Mouse (Mus musculus): ENCODE measurements around the gene Gm20388. TPM values are rescaled to one million over a fixed set of nuclear protein-coding genes. Genes with fewer than 3 reads are reported as not detected.

Gm20388 gene
- polyA plus RNA-seq, 1 experiment from 2014 or later: not detected

DNA sequence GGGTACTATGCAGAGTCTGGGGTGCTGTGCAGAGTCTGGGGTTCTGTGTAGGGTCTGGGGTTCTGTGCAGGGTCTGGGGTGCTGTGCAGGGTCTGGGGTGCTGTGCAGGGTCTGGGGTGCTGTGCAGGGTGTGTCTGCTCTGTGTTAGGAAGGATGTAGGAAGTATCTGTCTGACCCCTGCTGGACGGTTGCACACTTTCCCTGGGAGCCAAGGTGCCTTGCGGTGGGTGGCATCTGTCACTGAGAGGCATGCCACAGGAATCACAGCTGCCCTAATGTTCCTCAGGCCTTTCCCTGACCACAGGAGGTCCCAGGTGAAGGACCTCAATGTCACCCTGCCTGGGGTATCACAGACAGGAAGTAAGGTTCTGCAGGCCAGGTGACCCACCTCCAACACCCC lies 595.9 kb downstream of the Gm20388 start:
- no peak overlapping the region for H3K4me2 ChIP-seq
- H3K4me3 ChIP-seq: no peak overlapping the region
- no peak overlapping the region; the same call in 1 of the 2 replicates for H3K27ac ChIP-seq
- ATAC-seq: no peak
- 53% methylated on average over 2 of the region's 2 CpGs for WGBS (ENCODE audit: insufficient replicate concordance)
- no peaks in the 10 kb centered on the region for H3K9me3 ChIP-seq (replicated peaks)
- H3K36me3 ChIP-seq: peaks cover 30% of the 10 kb centered on the region
- H3K27me3 ChIP-seq (replicated peaks): no peaks in the 10 kb centered on the region
- no peak overlapping the region for H3K9ac ChIP-seq
- H3K4me1 ChIP-seq: peaks cover 100% of the 10 kb centered on the region

- no peak for ATAC-seq
- Histone ChIP-seq H3K4me3 (no peak overlapping the region), H3K27me3 (replicated peaks) (no peaks in the 10 kb centered on the region), H3K36me3 (peaks cover 38% of the 10 kb centered on the region), H3K9ac (no peak overlapping the region), H3K4me2 (no peak overlapping the region), H3K4me1 (peaks cover 100% of the 10 kb centered on the region), H3K9me3 (replicated peaks) (no peaks in the 10 kb centered on the region), H3K27ac (no peak overlapping the region)
- 86% methylated on average over 9 of the region's 9 CpGs for WGBS (ENCODE audit: insufficient replicate concordance)
Observed at GRCm38 (mm10) chr8:120507290-120507689, 596.6 kb downstream of the Gm20388 start.

GRCm38 (mm10) chr8:120509136-120510034 lies 598.7 kb downstream of the Gm20388 start:
- Histone ChIP-seq H3K9me3 (replicated peaks) (no peaks in the 10 kb centered on the region), H3K4me1 (peaks cover 100% of the 10 kb centered on the region), H3K4me2 (peak overlapping the region; percentile 63), H3K4me3 (peak overlapping the region; percentile 35), H3K27ac (peak overlapping the region; percentile 69), H3K9ac (peak overlapping the region; percentile 49), H3K27me3 (replicated peaks) (no peaks in the 10 kb centered on the region), H3K36me3 (peaks cover 58% of the 10 kb centered on the region)
- WGBS (ENCODE audit: insufficient replicate concordance): 13% methylated on average over 21 of the region's 21 CpGs
- ATAC-seq: peak; percentile 73

- Histone ChIP-seq H3K4me1 (peaks cover 100% of the 10 kb centered on the region), H3K27ac (peak overlapping the region; percentile 69)
- WGBS (ENCODE audit: insufficient replicate concordance): 10% methylated on average over 6 of the region's 6 CpGs
Observed at GRCm38 (mm10) chr8:120510035-120510416, 599.4 kb downstream of the Gm20388 start.

GRCm38 (mm10) chr8:120510863-120511457 lies 600.3 kb downstream of the Gm20388 start:
- Histone ChIP-seq H3K9ac (0 out of 2 replicates have a peak overlapping the region, but pooled peaks have one; percentile 25), H3K4me3 (no peak overlapping the region), H3K4me1 (peaks cover 100% of the 10 kb centered on the region), H3K36me3 (peaks cover 64% of the 10 kb centered on the region), H3K9me3 (replicated peaks) (no peaks in the 10 kb centered on the region), H3K27ac (peak overlapping the region; percentile 46), H3K27me3 (replicated peaks) (no peaks in the 10 kb centered on the region), H3K4me2 (no peak overlapping the region; the same call in 1 of the 2 replicates)
- WGBS (ENCODE audit: insufficient replicate concordance): 29% methylated on average over 5 of the region's 5 CpGs
- ATAC-seq: no peak

More at GRCm38 (mm10) chr8:120510035-120510416, 599.4 kb downstream of the Gm20388 start:
- H3K4me2 ChIP-seq: peak overlapping the region; percentile 63
- 0 out of 2 replicates have a peak overlapping the region, but pooled peaks have one; percentile 25 for H3K9ac ChIP-seq
- H3K4me3 ChIP-seq: no peak overlapping the region
- no peaks in the 10 kb centered on the region for H3K9me3 ChIP-seq (replicated peaks)
- no peaks in the 10 kb centered on the region for H3K27me3 ChIP-seq (replicated peaks)
- H3K36me3 ChIP-seq: peaks cover 64% of the 10 kb centered on the region
- 0 out of 2 replicates have a peak, but pooled peaks have one; percentile 16 for ATAC-seq

DNA sequence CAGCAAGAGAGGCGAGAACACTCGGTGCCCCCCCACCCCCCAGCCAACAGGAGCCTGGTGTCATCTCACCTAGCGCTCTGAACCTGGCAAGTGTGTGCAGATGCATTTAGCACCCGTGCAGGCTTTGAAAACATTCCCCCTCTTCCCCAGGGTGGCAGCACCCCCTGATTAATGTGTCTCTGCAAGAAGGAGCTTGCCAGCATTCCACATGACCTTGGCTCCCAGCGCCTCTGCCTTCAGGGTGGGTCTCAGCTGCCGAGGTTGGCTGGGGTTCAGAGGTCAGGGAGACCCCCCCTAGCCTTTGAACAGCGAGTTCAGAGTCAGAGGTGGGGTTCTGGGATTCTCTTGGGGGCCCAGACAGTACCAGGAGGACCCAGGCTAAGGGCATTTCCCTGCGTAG lies 601.1 kb downstream of the Gm20388 start:
- H3K4me3 ChIP-seq: no peak overlapping the region
- H3K36me3 ChIP-seq: peaks cover 60% of the 10 kb centered on the region
- no peak overlapping the region for H3K9ac ChIP-seq
- WGBS (ENCODE audit: insufficient replicate concordance): 57% methylated on average over 8 of the region's 8 CpGs
- no peak for ATAC-seq
- H3K4me2 ChIP-seq: no peak overlapping the region
- H3K4me1 ChIP-seq: peaks cover 100% of the 10 kb centered on the region
- no peaks in the 10 kb centered on the region for H3K9me3 ChIP-seq (replicated peaks)
- H3K27me3 ChIP-seq (replicated peaks): no peaks in the 10 kb centered on the region
- 0 out of 2 replicates have a peak overlapping the region, but pooled peaks have one; percentile 46 for H3K27ac ChIP-seq

DNA sequence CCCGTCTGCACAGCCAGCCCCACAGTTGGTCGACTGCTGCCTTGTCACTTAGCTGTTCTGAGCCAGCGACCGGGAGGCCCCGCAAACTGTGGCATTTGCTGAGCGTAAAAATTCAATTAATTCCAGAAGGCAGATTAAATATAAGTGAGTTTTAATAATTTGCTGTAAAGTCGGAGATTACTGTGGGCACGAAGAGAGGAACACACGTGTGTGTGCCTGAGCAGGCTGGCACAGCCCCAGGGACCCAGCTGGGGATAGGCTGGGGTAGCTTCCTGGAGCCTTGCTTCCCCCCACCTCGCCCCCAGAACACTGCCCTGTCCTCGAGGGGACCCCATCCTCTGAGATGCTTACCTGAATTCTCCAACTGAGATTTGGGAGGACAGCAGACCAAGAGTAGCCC lies 601.7 kb downstream of the Gm20388 start:
- no peak for ATAC-seq
- Histone ChIP-seq H3K4me3 (no peak overlapping the region), H3K9me3 (replicated peaks) (no peaks in the 10 kb centered on the region), H3K4me2 (no peak overlapping the region), H3K36me3 (peaks cover 54% of the 10 kb centered on the region), H3K27me3 (replicated peaks) (no peaks in the 10 kb centered on the region), H3K4me1 (peaks cover 100% of the 10 kb centered on the region), H3K27ac (peak overlapping the region; percentile 15; the same call in 1 of the 2 replicates), H3K9ac (no peak overlapping the region)
- 73% methylated on average over 11 of the region's 11 CpGs for WGBS (ENCODE audit: insufficient replicate concordance)

DNA sequence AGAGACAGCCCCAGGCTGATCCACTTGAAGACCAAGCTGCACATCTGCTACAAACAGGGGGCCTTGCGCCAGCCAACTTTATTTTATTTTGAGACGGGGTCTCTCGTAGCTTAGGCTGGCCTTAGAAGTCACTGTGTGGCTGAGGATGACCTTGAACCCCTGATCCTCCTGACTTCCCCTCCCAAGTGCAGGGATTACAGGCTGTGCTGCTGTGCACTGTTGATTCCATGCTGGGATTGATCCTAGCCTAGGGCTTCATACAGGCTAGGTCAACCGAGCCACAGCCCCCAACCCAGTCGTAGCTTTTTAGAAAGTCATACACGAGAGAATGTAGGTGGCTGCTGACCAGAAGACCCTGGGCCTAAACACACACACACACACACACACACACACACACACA lies 602.5 kb downstream of the Gm20388 start:
- Histone ChIP-seq H3K27me3 (replicated peaks) (no peaks in the 10 kb centered on the region), H3K9ac (peak overlapping the region; percentile 1; the same call in 1 of the 2 replicates), H3K4me2 (peak overlapping the region; percentile 27), H3K4me1 (peaks cover 100% of the 10 kb centered on the region), H3K4me3 (no peak overlapping the region), H3K27ac (peak overlapping the region; percentile 38; the same call in 1 of the 2 replicates), H3K9me3 (replicated peaks) (no peaks in the 10 kb centered on the region), H3K36me3 (peaks cover 52% of the 10 kb centered on the region)
- WGBS (ENCODE audit: insufficient replicate concordance): 66% methylated on average over 6 of the region's 6 CpGs
- no peak for ATAC-seq

GRCm38 (mm10) chr8:120513638-120514461 lies 603.2 kb downstream of the Gm20388 start:
- Histone ChIP-seq H3K36me3 (peaks cover 52% of the 10 kb centered on the region), H3K9me3 (replicated peaks) (no peaks in the 10 kb centered on the region), H3K4me1 (peaks cover 100% of the 10 kb centered on the region), H3K4me3 (no peak overlapping the region), H3K27ac (peak overlapping the region; percentile 38), H3K27me3 (replicated peaks) (no peaks in the 10 kb centered on the region), H3K4me2 (peak overlapping the region; percentile 27), H3K9ac (no peak overlapping the region)
- ATAC-seq: no peak
- 61% methylated on average over 26 of the region's 26 CpGs for WGBS (ENCODE audit: insufficient replicate concordance)

DNA sequence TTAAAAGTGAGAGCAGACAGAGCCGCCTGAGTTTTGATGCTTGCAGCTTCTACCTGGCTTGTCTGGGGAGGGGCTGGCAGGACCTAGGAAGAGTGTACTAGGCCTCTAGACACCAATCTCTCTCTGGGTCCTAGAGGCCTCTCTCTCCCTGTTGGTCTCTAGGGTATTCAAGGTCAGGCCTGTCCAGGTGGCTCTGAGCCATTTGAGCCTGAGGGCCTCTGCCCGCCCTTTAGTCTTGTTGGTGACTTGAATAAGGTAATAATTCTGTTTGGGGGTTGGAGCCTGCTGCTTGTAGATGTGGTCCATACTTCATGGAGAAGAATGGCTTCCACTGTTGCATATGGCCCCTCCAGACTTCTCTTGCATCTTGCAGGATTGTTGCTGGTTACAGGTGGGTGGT lies 604.6 kb downstream of the Gm20388 start:
- 90% methylated on average over 2 of the region's 2 CpGs for WGBS (ENCODE audit: insufficient replicate concordance)
- peaks cover 100% of the 10 kb centered on the region for H3K4me1 ChIP-seq

DNA sequence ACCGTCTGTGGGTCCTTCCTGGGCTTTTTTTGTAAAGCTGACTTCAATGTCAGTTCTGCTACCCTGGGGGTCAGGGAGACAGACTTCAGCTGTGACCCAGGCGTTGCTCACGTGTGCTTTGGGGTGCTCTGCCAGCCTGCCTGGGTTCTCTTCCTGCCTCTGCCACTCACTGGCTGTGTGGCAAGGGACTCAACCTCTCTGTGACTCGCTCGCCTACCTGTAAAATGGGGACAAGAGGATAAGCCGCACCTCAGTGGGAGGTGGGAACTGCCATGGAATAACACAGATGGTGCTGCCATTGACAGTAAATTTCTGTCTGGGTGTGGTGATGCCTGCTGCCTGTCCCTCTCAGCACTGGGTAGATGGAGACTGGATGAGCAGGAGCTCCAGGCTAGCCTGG lies 605.0 kb downstream of the Gm20388 start:
- H3K4me3 ChIP-seq: no peak overlapping the region
- no peak overlapping the region for H3K4me2 ChIP-seq
- 73% methylated on average over 6 of the region's 6 CpGs for whole genome bisulfite sequencing (ENCODE audit: insufficient replicate concordance)
- H3K9me3 ChIP-seq (replicated peaks): no peaks in the 10 kb centered on the region
- H3K36me3 ChIP-seq: peaks cover 70% of the 10 kb centered on the region
- H3K4me1 ChIP-seq: peaks cover 100% of the 10 kb centered on the region
- no peaks in the 10 kb centered on the region for H3K27me3 ChIP-seq (replicated peaks)
- no peak overlapping the region for H3K9ac ChIP-seq
- peak overlapping the region; percentile 45 for H3K27ac ChIP-seq
- no peak for ATAC-seq

More for the DNA sequence above, 604.6 kb downstream of the Gm20388 start:
- Histone ChIP-seq H3K4me3 (no peak overlapping the region), H3K27ac (no peak overlapping the region), H3K36me3 (peaks cover 66% of the 10 kb centered on the region), H3K9ac (no peak overlapping the region), H3K4me2 (no peak overlapping the region), H3K27me3 (replicated peaks) (no peaks in the 10 kb centered on the region), H3K9me3 (replicated peaks) (no peaks in the 10 kb centered on the region)
- no peak for ATAC-seq

Data from liver, embryonic 12.5 days (tissue).